ENCODE assay signal across 7 mouse cellular contexts in genomic region chr3:146520798-146521651, GRCm38 (mm10). TPM values are rescaled to one million over a fixed set of nuclear protein-coding genes. Genes with fewer than 3 reads are reported as not detected.
DNase-seq lines count a peak whose midpoint lies in the region; ATAC-seq lines count a peak whose summit lies in the region.

Rpf1 (minus strand) TSS chr3:146521429.

- H3K9me3 ChIP-seq in embryonic facial prominence, embryonic 12.5 days: no peaks in the 10 kb centered on the region
- no peaks in the 10 kb centered on the region for H3K9me3 ChIP-seq in limb, embryonic 11.5 days (ENCODE audit: control insufficient read depth, low read length)
- H3K9me3 ChIP-seq in midbrain, embryonic 14.5 days (ENCODE audit: control insufficient read depth, low read length): no peaks in the 10 kb centered on the region

- peak within 1 kb of the TSS; percentile 68 for H3K4me3 ChIP-seq in embryonic facial prominence, embryonic 12.5 days
- H3K4me3 ChIP-seq in limb, embryonic 11.5 days (ENCODE audit: low read depth, low read length): peak within 1 kb of the TSS; percentile 85
- peak within 1 kb of the TSS; percentile 76 for H3K4me3 ChIP-seq in midbrain, embryonic 14.5 days (replicated peaks; ENCODE audit: low read depth, low read length)

- DNase-seq in adrenal gland, postnatal 25 days: peak; percentile 87
- DNase-seq in heart, adult 11 months: peak; percentile 99
- peak; percentile 92 for DNase-seq in kidney, adult 18-20 months
- DNase-seq in limb, embryonic 11.5 days (ENCODE audit: low spot score): peak; percentile 87
- DNase-seq in midbrain, embryonic 14.5 days: peak; percentile 96
- DNase-seq in spleen, adult 18-20 months: peak; percentile 77 to 83

- WGBS in embryonic facial prominence, embryonic 12.5 days: 1% methylated on average over 75 of the region's 82 CpGs
- under 1% methylated on average over 54 of the region's 82 CpGs for WGBS in limb, embryonic 11.5 days
- under 1% methylated on average over 71 of the region's 82 CpGs for WGBS in midbrain, embryonic 14.5 days

- peak; percentile 91 for ATAC-seq in embryonic facial prominence, embryonic 12.5 days (ENCODE audit: insufficient number of reproducible peaks, insufficient read depth, low FRiP score, low TSS enrichment)
- peak; percentile 90 for ATAC-seq in limb, embryonic 11.5 days (ENCODE audit: insufficient number of reproducible peaks, low FRiP score, low TSS enrichment, low read depth)
- ATAC-seq in midbrain, embryonic 14.5 days (ENCODE audit: low FRiP score, low TSS enrichment): peak; percentile 94

- H3K4me1 ChIP-seq in embryonic facial prominence, embryonic 12.5 days: no peaks in the 10 kb centered on the region; the same call in 1 of the 2 replicates
- no peaks in the 10 kb centered on the region for H3K4me1 ChIP-seq in limb, embryonic 11.5 days (ENCODE audit: control insufficient read depth, insufficient read depth, low read length)
- H3K4me1 ChIP-seq in midbrain, embryonic 14.5 days (ENCODE audit: control insufficient read depth, insufficient read depth, low read length): no peaks in the 10 kb centered on the region

- H3K4me2 ChIP-seq in embryonic facial prominence, embryonic 12.5 days (replicated peaks): peak within 1 kb of the TSS; percentile 60
- H3K4me2 ChIP-seq in limb, embryonic 11.5 days (ENCODE audit: low read depth, severe bottlenecking): peak within 1 kb of the TSS; percentile 82
- peak within 1 kb of the TSS; percentile 71 for H3K4me2 ChIP-seq in midbrain, embryonic 14.5 days (ENCODE audit: low read length)

- H3K36me3 ChIP-seq in embryonic facial prominence, embryonic 12.5 days: peaks cover 16% of the 10 kb centered on the region
- H3K36me3 ChIP-seq in limb, embryonic 11.5 days (ENCODE audit: control insufficient read depth, insufficient read depth, low read length): peaks cover 6% of the 10 kb centered on the region; the same call in 1 of the 2 replicates
- peaks cover 19% of the 10 kb centered on the region for H3K36me3 ChIP-seq in midbrain, embryonic 14.5 days (ENCODE audit: control insufficient read depth, insufficient read depth, low read length)

- peak within 1 kb of the TSS; percentile 97 for H3K27ac ChIP-seq in embryonic facial prominence, embryonic 12.5 days
- peak within 1 kb of the TSS; percentile 92 for H3K27ac ChIP-seq in limb, embryonic 11.5 days (replicated peaks; ENCODE audit: low read depth, low read length)
- H3K27ac ChIP-seq in midbrain, embryonic 14.5 days (replicated peaks; ENCODE audit: low read depth, low read length): peak within 1 kb of the TSS; percentile 96

- no peaks in the 10 kb centered on the region for H3K27me3 ChIP-seq in embryonic facial prominence, embryonic 12.5 days
- no peaks in the 10 kb centered on the region for H3K27me3 ChIP-seq in limb, embryonic 11.5 days (ENCODE audit: control insufficient read depth, insufficient read depth, low read length)
- no peaks in the 10 kb centered on the region for H3K27me3 ChIP-seq in midbrain, embryonic 14.5 days (ENCODE audit: control insufficient read depth, insufficient read depth, low read length)

- peak within 1 kb of the TSS; percentile 75 for H3K9ac ChIP-seq in embryonic facial prominence, embryonic 12.5 days
- H3K9ac ChIP-seq in limb, embryonic 11.5 days (ENCODE audit: low read length): peak within 1 kb of the TSS; percentile 89
- peak within 1 kb of the TSS; percentile 74 for H3K9ac ChIP-seq in midbrain, embryonic 14.5 days (replicated peaks; ENCODE audit: low read length)

RNA-seq across cellular contexts. Expression of gene Rpf1, which starts in this region (rescaled TPM):
- 36.3 and 42.2 TPM in 2 replicates for total RNA-seq in adrenal gland, postnatal 25 days (2021)
- polyA plus RNA-seq in embryonic facial prominence, embryonic 12.5 days (2016; fragmentation: Nextera tagmentation; extraction: Ambion mirVana): 55.4 and 59.7 TPM in 2 replicates
- polyA plus RNA-seq in limb, embryonic 11.5 days (2014; fragmentation: Nextera tagmentation; extraction: Ambion mirVana): 72.5 and 74.7 TPM in 2 replicates
- polyA plus RNA-seq in midbrain, embryonic 14.5 days (2014; fragmentation: Nextera tagmentation; extraction: Ambion mirVana): 46.1 and 49.4 TPM in 2 replicates

Comparison
In these comparisons a context has a peak if more than half of its experiments do, and no peak if none do; other contexts are left out.
1. Peak in every context shown above with its lines: DNase-seq, ATAC-seq, H3K4me3 ChIP-seq and H3K27ac ChIP-seq.